Mouse (Mus musculus) common myeloid progenitor, adult 5-6 weeks (primary cell): ENCODE results near the gene Endod1. TPM values are rescaled to one million over a fixed set of nuclear protein-coding genes. Genes with fewer than 3 reads are reported as not detected.
"Not testable (repeated sequence)": the region's sequence is repeated elsewhere in the genome, so short reads cannot be mapped to it uniquely, and the experiment has no call there.

ENCODE experiments used
- ATAC-seq: replicated peaks from 2 replicates; pipeline ENCODE4 v1.8.0; 2016; ENCODE audit warnings: low read depth, mild to moderate bottlenecking, moderate TSS enrichment, inconsistent platforms; ENCODE audit not compliant: poor library complexity, severe bottlenecking
- total RNA-seq: library from RNA; stranded (forward); fragments of 200-1000, 187-1606 nt; gene quantifications from 2 replicates; pipeline ENCODE4 v1.2.3, GENCODE M21; 2017

Endod1 gene
- total RNA-seq, 1 experiment from 2014 or later, result 28.8 TPM

DNA sequence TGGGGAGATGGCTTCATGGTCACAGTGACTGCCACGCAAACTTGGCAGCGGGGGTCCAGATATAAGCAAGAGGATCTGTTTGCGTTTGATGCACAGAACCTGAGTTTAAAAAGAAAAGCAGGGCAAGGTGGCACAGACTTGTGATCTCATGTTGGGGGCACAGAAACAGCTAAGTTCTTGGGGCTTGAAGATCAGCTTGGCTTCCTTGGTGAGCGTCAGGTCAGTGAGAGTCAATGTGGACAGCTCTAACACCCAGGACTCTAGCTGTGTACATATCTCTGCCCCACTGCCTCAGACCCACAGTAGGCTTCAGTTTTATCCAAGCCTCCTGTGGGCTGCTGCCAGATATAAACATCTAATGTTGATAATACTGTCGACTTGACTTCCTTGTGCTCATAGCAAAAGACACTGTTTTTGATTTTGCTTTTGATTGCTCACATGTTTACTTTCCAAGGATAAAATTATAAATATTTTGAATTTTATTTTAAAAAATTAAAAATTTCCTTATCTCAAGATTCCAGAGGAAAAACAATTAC lies 1.0 kb upstream of the Endod1 start:
- ATAC-seq, result no peak

DNA sequence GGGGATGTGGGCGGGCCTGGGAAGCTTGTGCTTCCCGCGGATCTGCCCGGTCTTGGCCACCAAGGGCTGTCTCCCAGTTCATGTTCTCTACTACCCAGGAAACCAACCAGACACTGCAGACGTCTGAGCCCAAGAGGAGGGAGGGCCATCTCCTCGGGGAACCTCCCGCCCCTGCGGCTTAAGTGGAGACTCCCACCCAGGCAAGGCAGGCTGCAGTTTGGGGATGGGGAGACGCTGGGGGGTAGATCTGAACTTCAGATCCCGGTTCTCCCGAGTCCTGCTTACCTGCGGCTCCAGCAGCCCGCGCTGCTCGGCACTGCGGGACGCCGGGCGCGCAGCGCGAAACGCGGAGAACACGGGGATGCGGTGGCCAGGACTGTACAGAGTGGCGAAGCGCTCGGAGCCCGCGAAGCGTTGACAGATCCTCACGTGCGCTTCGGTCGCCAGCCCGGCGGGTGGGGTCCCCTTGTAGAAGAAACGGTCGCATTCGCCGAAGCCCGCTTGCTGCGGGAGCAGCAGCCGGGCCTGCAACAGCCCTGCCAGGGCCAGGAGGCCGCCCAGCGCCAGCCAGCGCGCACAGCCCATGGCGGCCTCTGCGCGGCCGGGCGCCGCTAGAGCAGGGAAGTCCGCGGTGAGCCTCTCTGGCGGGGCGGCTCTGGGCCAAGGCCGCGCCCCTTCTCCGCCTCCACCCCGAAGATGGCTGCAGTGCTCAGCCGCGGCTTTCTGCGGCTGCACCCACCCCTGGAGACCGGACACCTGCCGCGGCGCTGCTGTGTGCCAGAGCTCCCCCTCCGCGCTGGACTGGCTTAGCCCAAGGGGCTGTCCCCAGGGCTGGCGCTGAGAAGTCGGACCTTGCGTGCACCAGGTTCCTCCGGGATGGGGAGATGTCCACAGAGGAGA lies 671 bp downstream of the Endod1 start:
- peak; percentile 88 for ATAC-seq

DNA sequence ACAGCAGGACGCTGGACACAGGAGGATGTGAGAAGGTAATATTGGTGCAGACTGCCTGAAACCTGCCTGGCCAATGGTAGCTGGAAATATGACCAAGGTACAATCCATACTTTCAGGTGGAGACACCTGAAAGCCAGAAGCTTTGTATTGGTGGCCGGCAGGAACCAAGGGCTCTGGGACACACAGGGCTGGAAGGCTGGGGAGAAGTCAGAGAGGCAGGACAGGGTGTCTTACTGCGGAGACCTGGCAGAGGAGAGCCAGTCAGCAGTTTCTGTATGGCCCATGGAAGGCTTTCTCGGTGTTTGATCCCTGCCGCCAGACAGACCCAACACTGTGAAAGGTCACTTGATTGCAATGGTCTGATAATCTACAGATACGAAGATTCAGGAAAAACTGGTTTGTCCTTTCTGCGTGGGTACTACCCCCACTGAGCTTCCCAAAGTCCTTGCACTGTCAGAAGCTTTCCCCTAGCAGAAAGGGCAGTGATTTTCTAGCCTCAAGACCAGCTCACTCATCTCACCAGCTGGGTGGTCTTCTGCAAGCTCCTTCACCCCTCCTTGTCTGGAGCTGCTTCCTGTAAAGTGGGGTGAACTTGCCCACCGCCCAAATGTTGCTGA lies 1.4 kb downstream of the Endod1 start:
- no peak; the same call in 1 of the 2 replicates for ATAC-seq

DNA sequence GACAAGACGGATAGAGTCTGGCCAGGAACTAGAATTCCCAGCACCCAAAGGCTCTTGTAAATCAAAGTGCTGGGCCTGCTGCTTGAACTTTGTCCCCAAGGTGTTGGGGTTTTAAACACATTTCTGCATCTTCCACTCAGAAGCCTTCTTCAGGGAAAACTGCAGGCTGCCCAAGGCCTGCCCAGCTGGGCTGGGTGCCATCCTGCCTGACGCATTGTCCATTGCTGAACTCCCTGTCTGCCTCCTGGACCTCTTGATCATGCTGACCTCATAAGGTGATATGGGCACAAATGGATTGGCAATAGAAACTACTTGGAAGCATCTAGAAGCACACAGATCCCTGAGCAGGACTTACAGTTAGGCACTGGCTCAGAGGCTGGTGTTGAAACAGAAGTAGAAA lies 3.2 kb downstream of the Endod1 start:
- no peak for ATAC-seq

DNA sequence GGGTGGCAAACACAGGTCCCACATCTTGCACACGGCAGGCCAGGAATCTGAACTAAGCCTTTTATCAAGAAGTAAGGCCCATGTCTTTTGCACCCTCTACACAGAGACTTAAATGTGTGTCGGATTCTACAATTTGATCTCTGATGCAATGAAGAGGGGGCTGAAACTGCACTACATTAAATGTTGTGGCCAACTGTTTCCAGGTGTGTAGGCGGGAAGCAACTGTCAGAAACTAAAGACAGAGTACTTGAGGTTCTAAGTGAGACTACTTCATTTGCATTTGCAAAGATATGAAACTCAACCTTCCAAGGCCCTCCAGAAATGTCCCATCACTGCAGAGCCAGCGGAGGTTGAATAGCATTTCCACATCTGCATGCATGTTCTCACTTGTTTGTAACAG lies 5.2 kb downstream of the Endod1 start:
- no peak for ATAC-seq

DNA sequence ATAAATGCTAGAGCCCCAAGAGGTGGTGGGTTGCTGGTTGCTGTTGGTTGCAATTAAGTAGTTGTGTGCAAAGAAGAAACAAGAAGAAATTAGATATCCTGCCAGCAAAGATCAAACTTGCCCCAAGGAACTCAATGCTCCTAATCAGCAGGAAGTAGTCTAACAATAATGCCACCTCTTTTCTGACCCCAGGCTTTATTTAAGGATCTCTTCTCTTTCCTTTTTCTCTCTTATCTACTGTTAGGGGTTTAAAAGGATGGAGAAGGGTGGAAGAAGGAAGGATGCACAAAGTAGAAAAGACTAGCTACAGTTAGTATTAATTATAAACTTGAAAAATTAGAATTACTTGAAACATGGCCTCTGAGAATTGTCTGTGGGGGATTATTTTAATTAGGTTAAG lies 8.9 kb downstream of the Endod1 start:
- no peak for ATAC-seq

DNA sequence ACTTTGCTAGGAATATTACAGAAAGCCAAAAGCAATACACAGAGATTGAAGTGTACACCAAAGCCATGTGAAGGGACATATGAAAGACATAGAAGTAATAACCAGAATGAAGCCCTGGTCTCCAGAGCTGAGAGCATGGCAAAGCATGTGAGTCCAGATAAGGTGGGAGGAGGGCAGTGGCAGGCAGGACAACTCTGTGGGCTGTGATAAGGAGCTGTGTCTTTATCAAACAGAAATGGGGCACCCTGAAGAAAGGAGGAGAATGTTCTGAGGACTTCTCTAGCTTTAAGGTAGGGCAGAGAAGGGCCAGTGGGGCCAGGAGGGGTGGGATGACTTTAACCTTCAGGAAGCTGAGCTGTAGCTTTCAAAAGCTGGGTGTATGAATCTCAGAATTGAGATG lies 12.0 kb downstream of the Endod1 start:
- ATAC-seq, result peak; percentile 77

DNA sequence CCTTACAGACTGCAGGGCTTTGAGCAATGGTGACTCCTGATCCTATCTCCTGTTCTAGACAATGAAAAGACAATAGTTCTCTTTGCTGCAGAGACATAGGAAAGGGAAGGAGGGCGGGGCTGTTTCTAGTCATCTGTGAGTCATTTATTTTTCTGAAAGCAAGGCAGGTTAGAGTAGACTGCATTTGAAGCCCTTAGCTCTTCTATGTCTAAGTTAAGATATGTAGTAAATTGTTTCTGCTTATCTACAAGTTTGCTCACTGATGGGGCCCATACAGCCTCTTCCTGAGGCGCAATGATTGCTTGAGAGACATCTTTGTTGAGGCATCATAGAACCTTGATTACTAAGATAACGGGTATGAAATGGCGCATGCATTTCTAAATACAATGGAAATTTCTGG lies 13.5 kb downstream of the Endod1 start:
- no peak for ATAC-seq

DNA sequence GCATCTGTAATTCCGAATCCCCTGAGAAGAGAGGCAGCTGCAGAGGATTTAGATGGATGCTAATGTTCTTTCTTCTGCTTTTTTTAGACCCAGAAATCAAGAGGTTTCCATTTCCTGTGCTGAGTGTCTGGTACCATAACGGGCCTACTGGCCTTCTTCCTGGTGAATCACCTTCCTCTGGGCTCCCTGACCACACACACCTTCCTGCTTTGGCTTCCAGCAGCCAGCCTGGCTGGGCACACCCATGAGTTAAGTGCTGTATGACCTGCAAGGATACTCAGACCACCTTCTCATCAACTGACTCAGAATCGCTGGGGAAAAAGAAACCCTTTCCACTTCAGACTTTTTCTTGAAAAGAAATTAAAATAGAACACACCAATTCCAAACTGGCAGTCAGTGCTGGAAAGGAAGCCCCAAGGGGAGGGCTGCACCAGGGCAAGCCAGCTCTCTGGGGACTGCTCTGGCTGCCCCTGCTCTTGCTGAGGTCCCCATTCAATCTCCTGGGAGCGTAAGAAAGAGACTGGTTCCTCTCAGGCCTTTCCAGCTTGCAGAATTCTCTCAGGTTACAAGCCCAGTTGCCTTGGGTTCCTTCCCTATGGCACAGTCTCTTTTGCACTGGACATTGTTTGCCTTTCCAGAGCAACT lies 15.7 kb downstream of the Endod1 start:
- ATAC-seq, result peak; percentile 55

DNA sequence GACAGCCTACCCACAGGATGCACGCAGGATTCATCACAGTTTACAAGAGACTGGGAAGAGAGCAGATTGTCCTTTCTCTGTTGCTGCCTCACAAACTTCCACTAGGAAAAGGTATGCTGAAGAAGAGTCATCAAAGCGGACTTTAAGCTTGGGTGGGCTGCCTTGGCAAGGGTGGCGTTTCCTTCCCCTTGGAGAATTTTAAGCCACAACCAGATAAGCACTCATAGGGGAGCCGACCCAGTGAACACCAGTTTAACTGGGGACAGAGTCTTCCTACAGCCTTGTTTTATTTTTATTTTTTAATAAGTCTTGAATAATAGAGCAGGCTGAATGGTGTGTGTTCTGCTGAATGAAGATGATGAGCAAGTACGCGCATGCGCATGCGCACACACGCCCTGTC lies 16.6 kb downstream of the Endod1 start:
- no peak; the same call in 1 of the 2 replicates for ATAC-seq

DNA sequence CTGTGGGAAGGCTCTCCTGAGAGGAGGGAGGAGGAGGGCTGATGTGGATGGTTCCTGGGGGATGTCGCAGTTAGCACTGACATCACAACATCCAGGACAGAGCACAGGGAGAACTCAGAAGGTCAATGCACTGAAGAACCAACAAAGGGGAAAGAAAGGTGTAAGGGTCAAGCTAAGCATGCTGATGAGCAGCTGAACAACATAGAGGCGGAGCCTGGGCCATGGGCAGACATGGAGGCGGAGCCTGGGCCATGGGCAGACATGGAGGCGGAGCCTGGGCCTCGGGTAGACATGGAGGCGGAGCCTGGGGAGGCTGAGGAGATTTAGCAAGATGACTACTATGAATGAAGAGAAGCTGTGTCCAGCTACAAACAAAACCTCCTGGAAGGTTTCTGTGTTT lies 17.8 kb downstream of the Endod1 start:
- peak; percentile 50; the same call in 1 of the 2 replicates for ATAC-seq

DNA sequence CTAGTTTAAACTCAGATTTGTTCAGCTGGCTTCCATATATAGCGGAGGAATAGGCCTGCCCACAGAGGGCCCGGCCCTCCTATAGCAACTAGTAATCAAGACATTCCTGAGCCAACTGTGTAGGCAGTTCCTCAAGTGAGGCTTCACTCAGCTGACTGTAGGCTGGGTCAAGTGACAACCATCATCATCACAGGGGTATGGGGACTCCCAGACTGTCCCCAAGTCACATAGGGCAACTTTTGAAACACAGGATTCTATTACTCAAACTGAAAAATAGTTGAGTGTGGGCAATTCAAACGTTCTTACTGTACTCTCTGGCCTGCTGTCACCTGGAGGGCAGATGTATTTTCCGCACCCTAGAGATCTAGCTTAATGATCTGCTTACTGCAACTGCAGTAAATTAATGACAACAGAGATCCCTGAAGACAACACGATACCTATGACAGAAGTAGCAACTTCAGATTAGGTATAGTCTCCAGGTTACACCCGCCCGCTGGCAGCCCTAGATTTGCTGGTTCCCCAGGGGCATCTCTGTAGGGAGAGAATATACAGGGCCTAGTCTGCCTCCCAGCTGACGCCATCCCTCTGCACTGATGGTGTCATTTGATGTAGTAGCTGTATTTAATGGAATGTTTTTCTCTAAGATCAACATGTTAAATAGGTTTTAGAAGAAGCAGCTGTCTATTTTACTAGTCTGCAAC lies 19.1 kb downstream of the Endod1 start:
- no peak for ATAC-seq

DNA sequence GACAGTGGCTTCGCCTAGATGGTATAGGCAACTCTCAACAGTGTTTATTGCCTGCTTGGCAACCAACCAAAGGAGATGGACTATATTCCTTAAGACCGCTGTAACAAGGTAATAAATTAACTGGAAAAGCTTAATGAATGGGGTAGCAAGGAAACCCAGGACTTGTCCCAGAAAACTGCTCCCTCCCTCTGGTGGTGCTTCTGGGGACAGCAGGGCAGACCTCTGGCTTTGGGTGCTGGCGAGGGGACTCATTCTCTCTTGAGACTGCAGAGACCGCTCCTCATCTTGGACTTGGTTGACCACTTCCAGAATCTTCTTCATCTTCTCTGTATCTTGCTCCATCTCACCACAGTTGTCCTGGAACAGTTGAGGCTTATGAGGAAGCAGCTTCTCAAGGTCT lies 24.3 kb downstream of the Endod1 start:
- 0 out of 2 replicates have a peak, but pooled peaks have one; percentile 45 for ATAC-seq

DNA sequence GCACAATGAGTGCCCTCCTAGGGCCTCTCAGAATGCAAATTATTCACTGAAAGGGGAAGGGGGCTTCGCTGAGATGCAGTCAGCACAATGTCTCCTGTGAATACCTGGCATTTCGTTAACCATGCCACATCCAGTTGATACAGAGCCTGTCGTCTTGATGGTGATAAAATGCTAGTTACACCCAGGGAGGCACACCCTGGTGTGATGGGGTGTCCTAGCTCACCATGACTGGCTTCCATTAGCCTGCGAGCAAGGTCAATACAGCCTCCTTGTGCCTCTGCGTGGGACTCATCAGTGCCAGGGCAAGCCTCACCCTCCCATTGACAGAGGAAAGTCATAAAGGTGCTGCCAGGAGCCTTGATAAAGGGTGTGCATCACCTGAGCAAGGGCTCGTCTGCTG lies 26.5 kb downstream of the Endod1 start:
- no peak for ATAC-seq

DNA sequence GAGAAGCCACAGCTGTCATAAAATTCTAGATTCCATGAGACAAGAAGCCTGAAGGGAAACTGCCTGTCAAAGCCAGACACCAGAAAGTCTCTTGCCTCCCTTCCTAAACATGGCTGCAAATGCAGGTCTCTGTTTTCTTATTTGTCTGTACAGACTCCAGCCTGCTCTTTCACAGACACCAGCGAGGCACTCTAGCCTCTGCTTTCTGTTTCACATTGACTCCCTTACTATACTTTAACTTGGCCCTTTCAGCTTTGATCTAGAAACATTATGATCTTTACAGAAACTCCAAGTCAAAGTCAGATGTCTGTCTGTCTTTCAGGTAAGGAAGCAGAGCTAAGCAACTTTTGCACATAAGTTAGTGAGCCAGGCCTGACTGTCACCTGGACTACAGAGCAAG lies 29.0 kb downstream of the Endod1 start:
- ATAC-seq, result no peak

DNA sequence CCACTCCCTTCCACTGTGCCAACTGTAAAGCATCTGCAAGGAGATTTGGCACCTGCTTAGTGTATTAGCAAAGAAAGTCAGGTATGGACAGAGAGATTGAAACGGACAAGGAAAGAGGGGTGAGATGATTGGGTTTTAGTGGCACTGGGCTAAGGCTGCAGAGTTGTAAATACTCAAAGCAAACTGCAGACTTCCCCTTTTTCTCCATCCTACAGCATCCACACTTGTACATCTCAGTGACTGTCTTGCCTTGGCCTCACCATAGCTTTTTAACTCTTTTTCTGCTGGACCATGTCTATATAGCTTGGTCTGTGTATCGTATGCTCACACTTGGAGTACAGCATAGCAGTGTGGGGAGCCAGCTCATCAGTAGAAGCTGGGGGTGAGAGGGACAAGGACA lies 30.5 kb downstream of the Endod1 start:
- ATAC-seq, result no peak; the same call in 1 of the 2 replicates

DNA sequence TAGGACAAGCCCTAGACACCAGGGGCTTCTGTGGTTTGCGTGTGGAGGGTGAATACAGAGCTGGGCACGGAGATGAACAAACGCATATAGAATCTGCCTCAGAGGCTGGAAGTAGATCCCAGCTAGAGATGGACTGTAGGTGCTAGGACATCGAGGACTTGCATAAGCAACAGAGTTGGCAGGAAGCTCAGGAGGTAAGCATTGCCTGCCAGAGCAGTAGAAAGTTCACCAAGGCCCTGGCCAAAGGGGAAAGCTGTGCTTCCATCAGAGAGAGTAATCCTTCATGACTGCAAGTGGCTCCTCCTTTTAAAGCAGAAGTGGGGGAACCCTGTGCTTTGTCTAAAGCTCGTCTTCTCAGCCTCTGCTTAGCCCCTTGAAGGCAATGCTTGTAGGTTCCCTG lies 31.9 kb downstream of the Endod1 start:
- no peak for ATAC-seq

DNA sequence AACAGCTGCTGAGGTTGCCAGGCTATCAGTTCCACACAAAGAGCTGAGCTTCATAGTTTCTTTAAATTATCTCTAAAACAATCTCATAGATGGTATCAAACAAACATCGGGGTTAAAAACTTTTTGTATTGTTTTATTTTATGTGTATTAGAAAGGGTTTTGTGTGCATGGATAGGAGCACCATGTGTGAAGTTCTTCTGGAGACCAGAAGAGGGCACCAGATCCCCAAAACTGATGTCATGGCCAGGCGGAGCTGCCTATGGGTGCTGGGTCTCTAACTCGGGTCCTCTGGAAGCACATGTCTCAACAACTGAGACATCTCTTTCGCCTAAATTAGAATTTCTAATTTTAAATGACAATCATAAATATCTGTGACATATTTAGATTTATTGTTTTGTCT lies 32.9 kb downstream of the Endod1 start:
- ATAC-seq, result peak; percentile 70; the same call in 1 of the 2 replicates

DNA sequence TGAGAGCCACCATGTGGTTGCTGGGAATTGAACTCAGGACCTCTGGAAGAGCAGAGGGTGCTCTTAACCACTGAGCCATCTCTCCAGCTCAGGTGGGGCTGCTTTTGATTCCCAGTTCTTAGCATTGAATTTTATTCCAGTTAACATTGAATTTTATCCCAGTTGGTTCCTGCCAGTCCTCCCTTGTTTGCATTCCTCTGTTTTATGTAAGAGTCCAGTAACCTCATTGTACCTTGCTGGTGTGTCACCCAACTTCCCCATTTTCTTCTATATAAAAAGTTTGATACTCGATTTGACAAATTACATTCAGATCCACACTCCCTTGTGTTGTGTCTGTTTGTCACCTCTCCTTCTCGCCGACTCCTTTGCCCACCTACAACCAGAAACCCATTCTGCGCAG lies 35.4 kb downstream of the Endod1 start:
- not testable (repeated sequence) for ATAC-seq

DNA sequence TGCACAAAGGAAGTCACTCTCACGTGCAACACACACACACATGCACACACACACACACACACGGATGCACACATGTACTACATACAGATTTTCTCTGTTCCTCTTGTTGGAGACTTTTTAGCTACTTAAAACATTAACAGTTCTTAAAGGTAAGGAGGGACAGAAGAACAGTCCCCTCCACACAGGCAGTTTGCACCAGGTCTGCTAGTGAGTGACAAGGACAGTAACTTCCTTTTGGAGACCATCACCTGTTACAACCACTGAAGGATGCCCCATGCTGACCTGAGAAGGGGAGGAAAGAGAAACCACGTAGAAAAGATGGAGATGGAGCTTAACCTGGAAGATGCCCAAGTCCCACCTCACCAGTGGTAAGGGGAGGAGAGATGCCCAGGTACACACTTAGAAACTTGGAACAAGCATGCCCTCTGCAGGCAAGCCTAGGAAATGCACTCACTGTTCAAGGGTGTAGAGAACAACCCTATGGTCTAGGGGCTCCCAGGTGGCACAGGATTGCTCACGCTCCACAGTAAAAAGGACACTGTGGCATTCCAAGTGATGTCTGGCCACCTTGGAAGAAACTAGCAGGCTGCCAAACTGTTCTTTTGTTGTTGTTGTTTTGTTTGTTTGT lies 39.2 kb downstream of the Endod1 start:
- ATAC-seq, result peak; percentile 82
